Mouse (Mus musculus): ENCODE data around the gene Dusp10. TPM values are rescaled to one million over a fixed set of nuclear protein-coding genes. Genes with fewer than 3 reads are reported as not detected.

The Dusp10 gene
- total RNA-seq, 2 experiments from 2014 or later, result 5.3 to 5.9 TPM

GRCm38 (mm10) chr1:184030070-184030802, 17.1 kb downstream of the Dusp10 start:
- no peak for DNase-seq

- no peak for DNase-seq
Observed at GRCm38 (mm10) chr1:184032682-184033389, 19.7 kb downstream of the Dusp10 start.

GRCm38 (mm10) chr1:184033390-184034010, 20.4 kb downstream of the Dusp10 start:
- peak in 1 of 2 experiments; percentile 68 for DNase-seq

GRCm38 (mm10) chr1:184034011-184034557, 21.0 kb downstream of the Dusp10 start, which contains the start of gene 1700056E22Rik:
TSS of gene 1700056E22Rik (minus strand) at chr1:184034301.
- DNase-seq, result peak; percentile 96

GRCm38 (mm10) chr1:184034741-184035181, 21.7 kb downstream of the Dusp10 start:
- DNase-seq, result peak; percentile 14 to 15

GRCm38 (mm10) chr1:184035346-184035903, 22.3 kb downstream of the Dusp10 start:
- DNase-seq, result no peak

- no peak for DNase-seq
Observed at GRCm38 (mm10) chr1:184037802-184038201, 24.7 kb downstream of the Dusp10 start.

GRCm38 (mm10) chr1:184039301-184039700, 26.2 kb downstream of the Dusp10 start:
- no peak for DNase-seq

GRCm38 (mm10) chr1:184040181-184040580, 27.1 kb downstream of the Dusp10 start:
- no peak for DNase-seq

GRCm38 (mm10) chr1:184040906-184041305, 27.8 kb downstream of the Dusp10 start:
- no peak for DNase-seq

- DNase-seq, result no peak
Observed at GRCm38 (mm10) chr1:184041778-184042573, 28.9 kb downstream of the Dusp10 start.

GRCm38 (mm10) chr1:184042745-184043144, 29.6 kb downstream of the Dusp10 start:
- DNase-seq, result no peak

- no peak for DNase-seq
Observed at GRCm38 (mm10) chr1:184043391-184043790, 30.3 kb downstream of the Dusp10 start.

- no peak for DNase-seq
Observed at GRCm38 (mm10) chr1:184046070-184046677, 33.1 kb downstream of the Dusp10 start.

- DNase-seq, result no peak
Observed at GRCm38 (mm10) chr1:184047818-184048217, 34.7 kb downstream of the Dusp10 start.

- DNase-seq, result no peak
Observed at GRCm38 (mm10) chr1:184048675-184049418, 35.7 kb downstream of the Dusp10 start.

- DNase-seq, result no peak
Observed at GRCm38 (mm10) chr1:184051286-184051685, 38.2 kb downstream of the Dusp10 start.

- DNase-seq, result no peak
Observed at GRCm38 (mm10) chr1:184051824-184052223, 38.7 kb downstream of the Dusp10 start.

- no peak for DNase-seq
Observed at GRCm38 (mm10) chr1:184052331-184052730, 39.2 kb downstream of the Dusp10 start.

- no peak for DNase-seq
Observed at GRCm38 (mm10) chr1:184053141-184053540, 40.0 kb downstream of the Dusp10 start.

Data from layer of hippocampus, postnatal 36 days (tissue).